Comparison of ENCODE assay signal across 8 mouse cellular contexts in genomic region chr3:52101977-52102600, GRCm38 (mm10). TPM values are rescaled to one million over a fixed set of nuclear protein-coding genes. Genes with fewer than 3 reads are reported as not detected.
DNase-seq lines count a peak whose midpoint lies in the region; ATAC-seq lines count a peak whose summit lies in the region.

No protein-coding gene starts in this region.

- no peaks in the 10 kb centered on the region for H3K9me3 ChIP-seq in embryonic facial prominence, embryonic 14.5 days (ENCODE audit: control insufficient read depth, low read length)
- no peaks in the 10 kb centered on the region for H3K9me3 ChIP-seq in limb, embryonic 12.5 days
- H3K9me3 ChIP-seq in midbrain, embryonic 14.5 days (ENCODE audit: control insufficient read depth, low read length): no peaks in the 10 kb centered on the region

- 0 out of 2 replicates have a peak, but pooled peaks cover 5% of the 10 kb centered on the region for H3K4me1 ChIP-seq in embryonic facial prominence, embryonic 14.5 days (ENCODE audit: control insufficient read depth, insufficient read depth, low read length)
- peaks cover 20% of the 10 kb centered on the region for H3K4me1 ChIP-seq in limb, embryonic 12.5 days (replicated peaks)
- 0 out of 2 replicates have a peak, but pooled peaks cover 3% of the 10 kb centered on the region for H3K4me1 ChIP-seq in midbrain, embryonic 14.5 days (ENCODE audit: control insufficient read depth, insufficient read depth, low read length)

- no peaks in the 10 kb centered on the region for H3K36me3 ChIP-seq in embryonic facial prominence, embryonic 14.5 days (ENCODE audit: control insufficient read depth, insufficient read depth, low read length)
- H3K36me3 ChIP-seq in limb, embryonic 12.5 days: no peaks in the 10 kb centered on the region
- no peaks in the 10 kb centered on the region for H3K36me3 ChIP-seq in midbrain, embryonic 14.5 days (ENCODE audit: control insufficient read depth, insufficient read depth, low read length)

- peak overlapping the region; percentile 97 for H3K27ac ChIP-seq in embryonic facial prominence, embryonic 14.5 days (replicated peaks; ENCODE audit: low read depth, low read length)
- peak overlapping the region; percentile 96 for H3K27ac ChIP-seq in limb, embryonic 12.5 days
- peak overlapping the region; percentile 100 for H3K27ac ChIP-seq in midbrain, embryonic 14.5 days (replicated peaks; ENCODE audit: low read depth, low read length)

- H3K27me3 ChIP-seq in embryonic facial prominence, embryonic 14.5 days (replicated peaks; ENCODE audit: control insufficient read depth, insufficient read depth, low read length): no peaks in the 10 kb centered on the region
- H3K27me3 ChIP-seq in limb, embryonic 12.5 days: no peaks in the 10 kb centered on the region
- no peaks in the 10 kb centered on the region for H3K27me3 ChIP-seq in midbrain, embryonic 14.5 days (ENCODE audit: control insufficient read depth, insufficient read depth, low read length)

- H3K4me2 ChIP-seq in embryonic facial prominence, embryonic 14.5 days (ENCODE audit: low read depth, low read length): peak overlapping the region; percentile 80
- peak overlapping the region; percentile 92 for H3K4me2 ChIP-seq in limb, embryonic 12.5 days
- H3K4me2 ChIP-seq in midbrain, embryonic 14.5 days (ENCODE audit: low read length): peak overlapping the region; percentile 82

- DNase-seq in 3134 (ENCODE audit: extremely low read depth, insufficient read length, low spot score): peak; percentile 96
- peak; percentile 70 to 76 for DNase-seq in adrenal gland, postnatal 4 days (ENCODE audit: low spot score in 2 of 2)
- DNase-seq in embryonic facial prominence, embryonic 14.5 days (ENCODE audit: low spot score): peak; percentile 97
- DNase-seq in heart, adult 8-10 months (ENCODE audit: low spot score): peak; percentile 87
- DNase-seq in kidney, adult 8-10 months: peak; percentile 80 to 90
- peak; percentile 93 for DNase-seq in midbrain, embryonic 14.5 days
- DNase-seq in spleen, adult 12 weeks (ENCODE audit: low spot score): peak; percentile 58

- peak overlapping the region; percentile 80 for H3K9ac ChIP-seq in embryonic facial prominence, embryonic 14.5 days (ENCODE audit: low read depth, low read length)
- peak overlapping the region; percentile 90 for H3K9ac ChIP-seq in limb, embryonic 12.5 days (replicated peaks)
- H3K9ac ChIP-seq in midbrain, embryonic 14.5 days (replicated peaks; ENCODE audit: low read length): peak overlapping the region; percentile 92

- H3K4me3 ChIP-seq in embryonic facial prominence, embryonic 14.5 days (ENCODE audit: low read depth, low read length): peak overlapping the region; percentile 69
- H3K4me3 ChIP-seq in limb, embryonic 12.5 days (replicated peaks): peak overlapping the region; percentile 77
- peak overlapping the region; percentile 88 for H3K4me3 ChIP-seq in midbrain, embryonic 14.5 days (replicated peaks; ENCODE audit: low read depth, low read length)

- peak; percentile 85 for ATAC-seq in embryonic facial prominence, embryonic 14.5 days (ENCODE audit: low read depth)
- ATAC-seq in limb, embryonic 12.5 days (ENCODE audit: insufficient number of reproducible peaks, insufficient read depth, low FRiP score, low TSS enrichment, low read depth): peak; percentile 77
- ATAC-seq in midbrain, embryonic 14.5 days (ENCODE audit: low FRiP score, low TSS enrichment): peak; percentile 87

- WGBS in embryonic facial prominence, embryonic 14.5 days: under 1% methylated on average over 29 of the region's 57 CpGs
- whole genome bisulfite sequencing in limb, embryonic 12.5 days: under 1% methylated on average over 43 of the region's 57 CpGs
- 0% methylated on average over 40 of the region's 57 CpGs for WGBS in midbrain, embryonic 14.5 days

RNA-seq across cellular contexts. Expression of gene Maml3, which starts 2.8 kb away (rescaled TPM):
- total RNA-seq in adrenal gland, postnatal 4 days (2021): 10 to 100 TPM; 19.6 to 20.9 TPM
- polyA plus RNA-seq in embryonic facial prominence, embryonic 14.5 days (2014; fragmentation: Nextera tagmentation; extraction: Ambion mirVana): 4.8 and 5.1 TPM in 2 replicates
- 1 to 10 TPM; 1.9 to 3.3 (median 2.7) TPM for total RNA-seq in heart, adult 8-10 months (2022)
- polyA plus RNA-seq in limb, embryonic 12.5 days (2016; fragmentation: Nextera tagmentation; extraction: Ambion mirVana): 5.1 and 5.4 TPM in 2 replicates
- 8.4 and 10.3 TPM in 2 replicates for polyA plus RNA-seq in midbrain, embryonic 14.5 days (2014; fragmentation: Nextera tagmentation; extraction: Ambion mirVana)

Comparison
In these comparisons a context has a peak if more than half of its experiments do, and no peak if none do; other contexts are left out.
1. Peak in every context shown above with its lines: DNase-seq, ATAC-seq, H3K4me3 ChIP-seq and H3K27ac ChIP-seq.